Mouse (Mus musculus): ENCODE measurements at regions not wholly inside any gene's neighbourhood (a gene's known extent, or its start where the extent isn't known, plus 50 kb on each side); places are given as distances from the start of the nearest gene placed in this dataset.

- no peak for TF ChIP-seq POLR2A (IDR thresholded peaks at IDR 0.05; ENCODE audit: borderline replicate concordance, extremely low read depth, insufficient read depth, insufficient read length, poor library complexity, severe bottlenecking)
- no peak for TF ChIP-seq CTCF (IDR thresholded peaks at IDR 0.05; ENCODE audit: borderline replicate concordance, extremely low read depth, insufficient read depth, insufficient read length)
These were observed 437.6 kb downstream of the Rps24 start for GRCm38 (mm10) chr14:24924561-24924960.

Measured in brain, embryonic 14.5 days (tissue).